Mouse (Mus musculus): ENCODE results near the gene Gm20517. TPM values are rescaled to one million over a fixed set of nuclear protein-coding genes. Genes with fewer than 3 reads are reported as not detected.

Gene Gm20517
- polyA plus RNA-seq, 1 experiment from 2014 or later, result 2.4 TPM

GRCm38 (mm10) chr17:47702548-47703345 lies 91.4 kb downstream of the Gm20517 start:
- Histone ChIP-seq H3K4me3 (no peak overlapping the region), H3K4me1 (peaks cover 17% of the 10 kb centered on the region), H3K27me3 (peaks cover 11% of the 10 kb centered on the region), H3K9me3 (no peaks in the 10 kb centered on the region), H3K27ac (no peak overlapping the region), H3K36me3 (peaks cover 52% of the 10 kb centered on the region), H3K4me2 (0 out of 2 replicates have a peak overlapping the region, but pooled peaks have one; percentile 10), H3K9ac (no peak overlapping the region)
- ATAC-seq (ENCODE audit: insufficient number of reproducible peaks, low FRiP score, low TSS enrichment, low read depth), result no peak
- 34% methylated on average over 28 of the region's 28 CpGs for WGBS

GRCm38 (mm10) chr17:47703556-47703955 lies 92.2 kb downstream of the Gm20517 start:
- no peak overlapping the region for H3K27ac ChIP-seq
- H3K4me1 ChIP-seq, result peaks cover 17% of the 10 kb centered on the region
- peaks cover 48% of the 10 kb centered on the region for H3K36me3 ChIP-seq
- no peak for ATAC-seq (ENCODE audit: insufficient number of reproducible peaks, low FRiP score, low TSS enrichment, low read depth)
- WGBS, result 35% methylated on average over 20 of the region's 20 CpGs
- no peaks in the 10 kb centered on the region for H3K9me3 ChIP-seq
- H3K4me2 ChIP-seq, result no peak overlapping the region
- H3K27me3 ChIP-seq, result peaks cover 11% of the 10 kb centered on the region
- no peak overlapping the region for H3K9ac ChIP-seq
- no peak overlapping the region for H3K4me3 ChIP-seq

DNA sequence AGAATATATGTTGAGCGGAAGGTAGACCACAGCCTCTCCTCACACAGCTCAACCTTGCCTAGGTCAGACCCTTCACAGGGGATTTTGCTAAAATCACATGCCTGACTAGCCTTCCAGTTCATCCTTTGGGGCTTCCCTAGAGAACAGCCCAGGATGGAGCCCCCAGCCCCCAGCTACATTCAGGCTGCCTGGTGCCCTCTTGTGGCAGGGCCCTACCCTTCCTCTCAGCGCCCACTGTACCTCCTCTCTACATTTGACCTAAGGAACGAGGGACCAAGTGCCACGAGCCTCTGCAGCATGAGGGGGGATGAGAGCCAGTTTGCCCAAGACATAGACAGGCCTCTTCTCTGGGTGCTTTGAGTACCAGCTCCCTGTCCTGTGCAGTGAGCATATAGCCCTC lies 93.3 kb downstream of the Gm20517 start:
- Histone ChIP-seq H3K36me3 (peaks cover 40% of the 10 kb centered on the region), H3K27me3 (peaks cover 11% of the 10 kb centered on the region), H3K27ac (no peak overlapping the region), H3K4me1 (peaks cover 17% of the 10 kb centered on the region), H3K9ac (no peak overlapping the region), H3K9me3 (no peaks in the 10 kb centered on the region), H3K4me3 (no peak overlapping the region), H3K4me2 (no peak overlapping the region)
- WGBS, result 76% methylated on average over 4 of the region's 4 CpGs
- no peak for ATAC-seq (ENCODE audit: insufficient number of reproducible peaks, low FRiP score, low TSS enrichment, low read depth)

GRCm38 (mm10) chr17:47706196-47706595 lies 94.8 kb downstream of the Gm20517 start:
- peaks cover 11% of the 10 kb centered on the region for H3K27me3 ChIP-seq
- H3K9me3 ChIP-seq, result no peaks in the 10 kb centered on the region
- H3K4me3 ChIP-seq, result no peak overlapping the region
- no peak overlapping the region for H3K27ac ChIP-seq
- peaks cover 28% of the 10 kb centered on the region for H3K36me3 ChIP-seq
- peaks cover 17% of the 10 kb centered on the region for H3K4me1 ChIP-seq
- H3K9ac ChIP-seq, result no peak overlapping the region
- 50% methylated on average over 1 of the region's 1 CpGs for WGBS
- H3K4me2 ChIP-seq, result no peak overlapping the region
- ATAC-seq (ENCODE audit: insufficient number of reproducible peaks, low FRiP score, low TSS enrichment, low read depth), result no peak

GRCm38 (mm10) chr17:47707961-47708360 lies 96.6 kb downstream of the Gm20517 start:
- no peak for ATAC-seq (ENCODE audit: insufficient number of reproducible peaks, low FRiP score, low TSS enrichment, low read depth)
- Histone ChIP-seq H3K4me3 (no peak overlapping the region), H3K9me3 (no peaks in the 10 kb centered on the region), H3K27me3 (peaks cover 3% of the 10 kb centered on the region), H3K36me3 (peaks cover 11% of the 10 kb centered on the region), H3K9ac (no peak overlapping the region), H3K4me2 (no peak overlapping the region), H3K27ac (no peak overlapping the region), H3K4me1 (peaks cover 9% of the 10 kb centered on the region)
- WGBS, result 83% methylated on average over 3 of the region's 3 CpGs

- 0 out of 2 replicates have a peak, but pooled peaks cover 3% of the 10 kb centered on the region for H3K4me1 ChIP-seq
- no peak overlapping the region for H3K27ac ChIP-seq
- no peak overlapping the region for H3K4me2 ChIP-seq
- peaks cover 5% of the 10 kb centered on the region; the same call in 1 of the 2 replicates for H3K36me3 ChIP-seq
- WGBS, result 74% methylated on average over 4 of the region's 4 CpGs
- H3K9me3 ChIP-seq, result no peaks in the 10 kb centered on the region
- no peak for ATAC-seq (ENCODE audit: insufficient number of reproducible peaks, low FRiP score, low TSS enrichment, low read depth)
- H3K4me3 ChIP-seq, result no peak overlapping the region
- no peak overlapping the region for H3K9ac ChIP-seq
- no peaks in the 10 kb centered on the region for H3K27me3 ChIP-seq
Observed at GRCm38 (mm10) chr17:47708972-47709371, 97.6 kb downstream of the Gm20517 start.

GRCm38 (mm10) chr17:47710036-47710435 lies 98.6 kb downstream of the Gm20517 start:
- Histone ChIP-seq H3K9me3 (no peaks in the 10 kb centered on the region), H3K9ac (no peak overlapping the region), H3K36me3 (0 out of 2 replicates have a peak, but pooled peaks cover under 1% of the 10 kb centered on the region), H3K4me1 (0 out of 2 replicates have a peak, but pooled peaks cover 3% of the 10 kb centered on the region), H3K4me3 (no peak overlapping the region), H3K27me3 (no peaks in the 10 kb centered on the region), H3K27ac (no peak overlapping the region), H3K4me2 (no peak overlapping the region)
- ATAC-seq (ENCODE audit: insufficient number of reproducible peaks, low FRiP score, low TSS enrichment, low read depth), result no peak
- 65% methylated on average over 3 of the region's 3 CpGs for WGBS

- no peak for ATAC-seq (ENCODE audit: insufficient number of reproducible peaks, low FRiP score, low TSS enrichment, low read depth)
- Histone ChIP-seq H3K9ac (no peak overlapping the region), H3K27ac (no peak overlapping the region), H3K4me3 (no peak overlapping the region), H3K9me3 (no peaks in the 10 kb centered on the region), H3K27me3 (no peaks in the 10 kb centered on the region), H3K4me2 (no peak overlapping the region), H3K36me3 (no peaks in the 10 kb centered on the region), H3K4me1 (0 out of 2 replicates have a peak, but pooled peaks cover under 1% of the 10 kb centered on the region)
- WGBS, result 59% methylated on average over 6 of the region's 6 CpGs
Observed at GRCm38 (mm10) chr17:47711883-47712282, 100.5 kb downstream of the Gm20517 start.

DNA sequence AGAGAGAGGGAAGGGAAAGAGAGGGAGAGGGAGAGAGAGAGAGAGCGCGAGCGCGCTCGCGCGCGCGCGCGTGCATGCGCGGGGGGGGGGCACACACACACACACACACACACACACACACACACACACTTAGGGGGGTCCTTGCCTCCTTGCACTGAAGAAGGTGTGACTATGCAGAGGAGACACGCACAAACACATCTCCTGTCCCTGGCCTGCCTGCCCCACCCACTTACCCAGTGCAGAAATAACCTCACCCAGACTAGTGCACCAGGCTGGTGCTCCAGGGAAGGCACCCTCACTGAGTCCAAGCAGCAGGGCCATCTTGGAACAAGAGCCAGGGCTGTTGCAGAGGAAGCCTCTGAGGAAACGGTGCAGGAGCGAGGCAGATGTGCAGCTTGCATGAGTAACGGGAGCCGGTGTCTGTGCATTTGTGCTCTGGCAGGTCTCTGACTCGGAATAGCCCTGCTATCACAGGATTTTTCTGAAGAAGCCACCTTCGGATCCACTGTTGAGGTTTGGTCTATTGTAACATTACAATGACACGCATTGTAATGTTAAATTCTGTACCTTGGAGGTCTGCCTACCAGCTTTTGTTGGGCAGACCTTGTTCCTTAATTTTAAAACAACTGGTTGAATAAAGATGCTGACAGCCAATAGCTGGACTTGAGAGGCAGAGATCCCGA lies 101.6 kb downstream of the Gm20517 start:
- H3K4me3 ChIP-seq, result no peak overlapping the region
- H3K27me3 ChIP-seq, result no peaks in the 10 kb centered on the region
- H3K9me3 ChIP-seq, result no peaks in the 10 kb centered on the region
- 59% methylated on average over 9 of the region's 22 CpGs for WGBS
- no peak for ATAC-seq (ENCODE audit: insufficient number of reproducible peaks, low FRiP score, low TSS enrichment, low read depth)
- H3K36me3 ChIP-seq, result no peaks in the 10 kb centered on the region
- no peaks in the 10 kb centered on the region for H3K4me1 ChIP-seq
- H3K27ac ChIP-seq, result no peak overlapping the region
- no peak overlapping the region for H3K4me2 ChIP-seq
- no peak overlapping the region for H3K9ac ChIP-seq

DNA sequence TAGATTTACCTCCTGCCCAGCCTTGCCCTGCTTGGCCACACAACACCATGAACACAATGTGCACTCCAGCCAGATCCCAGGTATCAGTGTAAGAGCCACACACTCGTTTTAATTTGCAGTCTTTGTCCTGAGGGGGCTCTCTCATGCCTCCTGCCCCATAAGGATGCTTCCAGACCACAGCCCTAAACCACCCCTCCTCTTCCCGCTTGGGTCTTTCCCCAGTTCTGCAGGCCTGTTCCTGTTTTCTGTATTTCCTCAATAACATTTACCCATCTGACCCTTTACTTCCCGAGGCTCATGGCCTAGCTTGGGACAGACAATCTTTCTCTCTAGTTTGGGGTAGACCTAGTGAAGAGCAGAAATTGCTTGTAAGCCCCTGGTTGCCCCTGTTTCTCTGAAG lies 103.6 kb downstream of the Gm20517 start:
- no peaks in the 10 kb centered on the region for H3K27me3 ChIP-seq

GRCm38 (mm10) chr17:47721183-47721582 lies 109.8 kb downstream of the Gm20517 start:
- no peak for ATAC-seq (ENCODE audit: insufficient number of reproducible peaks, low FRiP score, low TSS enrichment, low read depth)
- H3K9ac ChIP-seq, result no peak overlapping the region
- no peaks in the 10 kb centered on the region for H3K36me3 ChIP-seq
- H3K4me2 ChIP-seq, result no peak overlapping the region
- no peaks in the 10 kb centered on the region for H3K4me1 ChIP-seq
- no peak overlapping the region for H3K4me3 ChIP-seq
- no peak overlapping the region for H3K27ac ChIP-seq
- no peaks in the 10 kb centered on the region for H3K27me3 ChIP-seq
- WGBS, result 85% methylated on average over 4 of the region's 4 CpGs
- H3K9me3 ChIP-seq, result no peaks in the 10 kb centered on the region

More for the DNA sequence above, 103.6 kb downstream of the Gm20517 start:
- Histone ChIP-seq H3K36me3 (no peaks in the 10 kb centered on the region), H3K4me2 (no peak overlapping the region), H3K27ac (no peak overlapping the region), H3K4me3 (no peak overlapping the region), H3K9ac (no peak overlapping the region), H3K4me1 (no peaks in the 10 kb centered on the region), H3K9me3 (no peaks in the 10 kb centered on the region)
- 52% methylated on average over 3 of the region's 3 CpGs for WGBS
- ATAC-seq (ENCODE audit: insufficient number of reproducible peaks, low FRiP score, low TSS enrichment, low read depth), result no peak

DNA sequence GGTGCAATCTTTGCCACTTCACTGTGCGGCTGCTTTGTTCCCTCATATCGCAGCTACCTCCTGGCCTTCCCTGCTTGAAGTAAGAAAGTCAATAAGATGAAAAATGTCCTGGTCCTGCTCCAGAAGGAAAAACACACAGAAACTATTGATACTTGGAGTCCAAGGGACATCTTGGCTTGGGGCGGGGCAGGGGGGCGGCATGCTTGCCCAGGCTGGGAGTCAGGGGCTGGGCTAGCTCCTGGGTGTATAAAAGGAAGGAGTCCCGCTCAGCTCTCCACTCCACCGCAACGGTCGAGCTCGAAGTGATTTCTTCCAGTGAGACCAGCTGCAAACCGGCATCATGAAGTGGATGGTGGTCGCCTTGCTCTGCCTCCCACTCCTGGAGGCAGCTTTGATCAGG lies 115.2 kb downstream of the Gm20517 start, which contains the start of gene Pgc:
Pgc (plus strand) TSS at position 277 of the 400 bp plus-strand sequence.
- Histone ChIP-seq H3K9ac (no peak within 1 kb of the TSS), H3K4me1 (no peaks in the 10 kb centered on the region), H3K36me3 (no peaks in the 10 kb centered on the region), H3K4me2 (no peak within 1 kb of the TSS), H3K27ac (no peak within 1 kb of the TSS), H3K27me3 (no peaks in the 10 kb centered on the region), H3K4me3 (no peak within 1 kb of the TSS), H3K9me3 (no peaks in the 10 kb centered on the region)
- WGBS, result 70% methylated on average over 11 of the region's 11 CpGs
- no peak for ATAC-seq (ENCODE audit: insufficient number of reproducible peaks, low FRiP score, low TSS enrichment, low read depth)
